Mouse (Mus musculus): ENCODE data around the gene Toe1.

Toe1 gene

DNA sequence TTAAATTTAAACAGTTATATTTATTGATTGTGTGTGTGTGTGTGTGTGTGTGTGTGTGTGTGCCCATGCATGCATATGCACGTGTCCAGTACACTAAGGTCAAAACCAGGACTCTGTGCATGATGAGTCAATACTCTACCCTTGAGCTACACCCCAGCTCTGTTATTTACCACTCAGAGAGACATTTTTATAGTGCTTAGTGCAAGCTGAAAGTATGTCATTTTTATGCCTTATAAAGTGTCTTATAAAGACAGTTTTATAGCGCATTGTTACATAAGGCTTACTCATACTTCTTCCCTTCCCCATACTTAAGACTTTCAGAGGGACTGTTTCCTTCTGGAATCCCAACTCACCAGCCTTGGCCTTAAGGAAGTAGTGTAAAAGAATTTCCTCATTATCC is 57.7 kb downstream of the Toe1 start:
- H3K27me3 ChIP-seq (ENCODE audit: insufficient read depth, low read length) = no peaks in the 10 kb centered on the region
- TF ChIP-seq NANOG (IDR thresholded peaks at IDR 0.05; ENCODE audit: borderline replicate concordance, low read length) (no peak), CTCF (conservative IDR thresholded peaks at IDR 0.05; ENCODE audit: low read length) (no peak), POU5F1 (IDR thresholded peaks at IDR 0.05; ENCODE audit: borderline replicate concordance, low read length) (no peak)
- H3K4me1 ChIP-seq (replicated peaks; ENCODE audit: low read depth, low read length) = peaks cover 13% of the 10 kb centered on the region
- peaks cover 68% of the 10 kb centered on the region for H3K36me3 ChIP-seq (ENCODE audit: insufficient read depth, low read length)
- H3K9me3 ChIP-seq (ENCODE audit: low read length) = no peaks in the 10 kb centered on the region
- H3K4me3 ChIP-seq (replicated peaks; ENCODE audit: low read length) = no peak overlapping the region
